Mouse (Mus musculus) urinary bladder, adult 2 months (tissue): Measurements from ENCODE around the gene Ccdc155. TPM values are rescaled to one million over a fixed set of nuclear protein-coding genes. Genes with fewer than 3 reads are reported as not detected.

Source experiments
- DNase-seq: peaks from one replicate; pipeline ENCODE4 v3.0.0; 2022; ENCODE audit warnings: low spot score
- polyA plus RNA-seq: library from polyadenylated mRNA; depleted of rRNA; stranded (reverse); fragments of >200 nt; gene quantifications from 2 replicates; pipeline ENCODE4 v1.2.3, GENCODE M21; 2012

Ccdc155 gene
- polyA plus RNA-seq, 1 experiment: 0.12 TPM

- no peak for DNase-seq
Measured at GRCm38 (mm10) chr7:45226421-45226820, 21.7 kb upstream of the Ccdc155 start.

- no peak for DNase-seq
Measured at GRCm38 (mm10) chr7:45224826-45225225, 20.1 kb upstream of the Ccdc155 start.

- DNase-seq: no peak
Measured at GRCm38 (mm10) chr7:45221680-45222079, 17.0 kb upstream of the Ccdc155 start.

GRCm38 (mm10) chr7:45216442-45217183 lies 11.9 kb upstream of the Ccdc155 start:
- no peak for DNase-seq

GRCm38 (mm10) chr7:45215673-45216441 lies 11.2 kb upstream of the Ccdc155 start, which contains the start of gene Tead2:
Gene Tead2, plus strand, starts transcription at chr7:45215753.
- DNase-seq: no peak

- no peak for DNase-seq
Measured at GRCm38 (mm10) chr7:45213708-45214107, 9.0 kb upstream of the Ccdc155 start.

- DNase-seq: no peak
Measured at GRCm38 (mm10) chr7:45212356-45212755, 7.7 kb upstream of the Ccdc155 start.

GRCm38 (mm10) chr7:45211851-45212251 lies 7.2 kb upstream of the Ccdc155 start, which contains the start of gene Dkkl1:
Gene Dkkl1, minus strand, starts transcription at chr7:45212147.
- no peak for DNase-seq

GRCm38 (mm10) chr7:45211070-45211469 lies 6.4 kb upstream of the Ccdc155 start:
- no peak for DNase-seq

GRCm38 (mm10) chr7:45208260-45208659 lies 3.6 kb upstream of the Ccdc155 start:
- DNase-seq: no peak

GRCm38 (mm10) chr7:45202654-45203053 lies 2.0 kb downstream of the Ccdc155 start:
- no peak for DNase-seq

GRCm38 (mm10) chr7:45198961-45199360 lies 5.7 kb downstream of the Ccdc155 start:
- DNase-seq: no peak

- no peak for DNase-seq
Measured at GRCm38 (mm10) chr7:45198435-45198834, 6.3 kb downstream of the Ccdc155 start.

- no peak for DNase-seq
Measured at GRCm38 (mm10) chr7:45196994-45197393, 7.7 kb downstream of the Ccdc155 start.

- no peak for DNase-seq
Measured at GRCm38 (mm10) chr7:45196176-45196535, 8.5 kb downstream of the Ccdc155 start.

- no peak for DNase-seq
Measured at GRCm38 (mm10) chr7:45195341-45196175, 9.1 kb downstream of the Ccdc155 start.

GRCm38 (mm10) chr7:45193871-45194785 lies 10.6 kb downstream of the Ccdc155 start:
- no peak for DNase-seq

GRCm38 (mm10) chr7:45193406-45193805 lies 11.3 kb downstream of the Ccdc155 start:
- DNase-seq: no peak

GRCm38 (mm10) chr7:45192585-45193310 lies 11.9 kb downstream of the Ccdc155 start:
- no peak for DNase-seq

GRCm38 (mm10) chr7:45191803-45192363 lies 12.8 kb downstream of the Ccdc155 start:
- DNase-seq: no peak
